Mouse (Mus musculus): Measurements from ENCODE around the gene Tmem178b. TPM values are rescaled to one million over a fixed set of nuclear protein-coding genes. Genes with fewer than 3 reads are reported as not detected.

The Tmem178b gene
- polyA plus RNA-seq, 1 experiment from 2014 or later, result 0.14 TPM

DNA sequence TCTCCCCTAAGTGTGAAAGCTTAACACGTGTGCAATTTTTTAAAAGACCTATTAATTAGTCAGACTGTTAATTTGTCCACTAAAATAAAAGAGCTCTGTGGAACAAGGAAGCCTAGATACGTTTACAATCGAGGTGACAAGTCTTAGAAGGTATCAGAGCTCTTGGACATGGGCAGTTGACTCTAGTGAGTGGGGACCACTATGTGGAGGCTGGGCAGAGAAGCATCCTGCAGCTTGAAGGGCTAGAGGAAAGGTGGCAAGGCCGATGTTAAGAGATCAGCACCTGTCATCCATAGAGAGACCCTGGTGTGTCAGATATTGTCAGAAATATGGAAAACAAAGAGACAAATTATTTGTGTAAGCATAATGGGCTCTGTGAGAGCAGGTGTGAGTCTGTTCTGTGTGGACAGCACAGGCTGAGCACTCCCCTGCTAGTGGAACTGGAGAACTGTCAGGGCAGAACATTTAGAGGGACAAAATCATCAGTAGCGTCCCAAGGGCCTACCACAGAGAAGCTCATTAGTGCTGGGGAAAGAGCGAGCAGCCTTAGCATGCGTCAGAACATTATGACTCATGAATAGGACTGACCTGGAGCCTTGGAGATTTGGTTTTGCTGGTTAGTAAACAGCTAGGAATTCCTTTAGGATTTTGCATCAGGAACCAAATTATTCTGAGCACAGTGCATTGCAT, 264.9 kb downstream of the Tmem178b start:
- Histone ChIP-seq H3K9me3 (ENCODE audit: control insufficient read depth, low read length) (no peaks in the 10 kb centered on the region), H3K4me2 (ENCODE audit: low read depth, low read length) (no peak overlapping the region), H3K4me1 (replicated peaks; ENCODE audit: control insufficient read depth, insufficient read depth, low read length) (peaks cover 3% of the 10 kb centered on the region; the same call in 1 of the 2 replicates), H3K27ac (ENCODE audit: low read length) (no peak overlapping the region), H3K36me3 (ENCODE audit: control insufficient read depth, insufficient read depth, low read length) (no peaks in the 10 kb centered on the region), H3K27me3 (ENCODE audit: control insufficient read depth, insufficient read depth, low read depth, low read length) (no peaks in the 10 kb centered on the region), H3K4me3 (ENCODE audit: low read length) (no peak overlapping the region), H3K9ac (ENCODE audit: low read length) (no peak overlapping the region)
- 79% methylated on average over 7 of the region's 7 CpGs for WGBS
- ATAC-seq (ENCODE audit: low read depth), result no peak

DNA sequence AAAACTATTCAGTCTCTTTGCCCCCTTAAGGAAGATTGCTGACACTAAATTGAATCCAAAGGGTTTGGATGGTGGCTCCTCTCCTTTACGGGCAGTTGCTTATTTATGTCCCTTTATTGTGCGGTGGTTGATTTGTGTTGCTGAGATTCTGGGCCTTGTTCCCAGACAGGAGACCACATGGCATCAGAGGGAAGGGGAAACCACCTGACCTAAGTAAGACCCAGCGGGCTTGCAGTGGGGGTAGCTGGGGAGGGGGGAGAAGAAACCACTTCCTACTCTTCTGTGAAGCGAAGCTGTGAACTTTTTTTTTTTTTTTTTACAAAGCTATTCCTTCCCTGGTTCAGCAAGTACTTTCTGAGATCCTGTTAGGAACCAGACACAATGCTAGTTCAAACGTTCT, 269.5 kb downstream of the Tmem178b start:
- WGBS, result 28% methylated on average over 5 of the region's 5 CpGs
- Histone ChIP-seq H3K36me3 (ENCODE audit: control insufficient read depth, insufficient read depth, low read length) (no peaks in the 10 kb centered on the region), H3K4me3 (ENCODE audit: low read length) (no peak overlapping the region), H3K9ac (ENCODE audit: low read length) (no peak overlapping the region), H3K27me3 (ENCODE audit: control insufficient read depth, insufficient read depth, low read depth, low read length) (no peaks in the 10 kb centered on the region), H3K4me2 (ENCODE audit: low read depth, low read length) (no peak overlapping the region), H3K9me3 (ENCODE audit: control insufficient read depth, low read length) (no peaks in the 10 kb centered on the region), H3K4me1 (replicated peaks; ENCODE audit: control insufficient read depth, insufficient read depth, low read length) (no peaks in the 10 kb centered on the region), H3K27ac (ENCODE audit: low read length) (no peak overlapping the region)
- no peak for ATAC-seq (ENCODE audit: low read depth)

DNA sequence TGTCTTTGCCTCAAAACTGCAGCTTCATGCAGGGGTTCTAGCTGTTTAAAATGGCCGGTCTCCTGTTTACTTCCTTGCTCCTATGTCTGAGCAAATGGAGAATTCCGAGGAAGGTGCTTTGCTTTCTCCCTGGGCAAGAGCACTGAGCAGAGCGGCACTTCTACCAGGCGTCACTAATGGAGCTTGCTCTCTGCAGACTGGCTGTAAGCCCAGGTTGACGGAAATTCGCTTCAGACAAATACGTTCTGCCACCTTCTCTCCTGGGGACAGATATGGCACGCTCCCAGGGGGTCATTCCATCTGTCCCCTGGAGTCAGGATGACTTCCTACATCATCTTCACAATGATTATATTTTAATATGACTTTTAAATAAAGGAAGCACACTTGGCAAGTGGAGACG, 271.3 kb downstream of the Tmem178b start:
- 54% methylated on average over 9 of the region's 9 CpGs for WGBS
- H3K27ac ChIP-seq (ENCODE audit: low read length), result no peak overlapping the region
- no peaks in the 10 kb centered on the region for H3K9me3 ChIP-seq (ENCODE audit: control insufficient read depth, low read length)
- H3K36me3 ChIP-seq (ENCODE audit: control insufficient read depth, insufficient read depth, low read length), result no peaks in the 10 kb centered on the region
- H3K4me1 ChIP-seq (replicated peaks; ENCODE audit: control insufficient read depth, insufficient read depth, low read length), result no peaks in the 10 kb centered on the region
- no peaks in the 10 kb centered on the region for H3K27me3 ChIP-seq (ENCODE audit: control insufficient read depth, insufficient read depth, low read depth, low read length)
- H3K4me2 ChIP-seq (ENCODE audit: low read depth, low read length), result no peak overlapping the region
- no peak for ATAC-seq (ENCODE audit: low read depth)
- H3K4me3 ChIP-seq (ENCODE audit: low read length), result no peak overlapping the region
- H3K9ac ChIP-seq (ENCODE audit: low read length), result no peak overlapping the region

DNA sequence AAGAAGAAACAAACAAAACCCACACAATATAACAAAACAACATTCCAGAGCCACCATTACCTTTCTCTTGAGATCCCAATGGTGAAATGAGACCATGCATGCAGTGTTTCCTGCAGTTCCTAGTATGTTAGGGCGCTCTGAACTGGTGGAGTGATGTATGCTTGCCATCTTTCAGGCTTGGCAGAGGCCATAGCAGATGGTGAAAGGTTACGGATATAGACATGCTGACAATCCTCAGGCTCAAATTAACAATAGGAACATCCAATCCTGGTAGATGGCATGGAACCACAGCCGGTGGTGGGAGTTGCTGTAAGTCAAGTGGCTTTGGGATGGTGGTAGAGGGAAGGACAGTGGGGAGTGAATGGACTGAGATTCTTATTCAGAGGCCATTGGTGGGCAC, 272.5 kb downstream of the Tmem178b start:
- H3K27ac ChIP-seq (ENCODE audit: low read length), result no peak overlapping the region
- ATAC-seq (ENCODE audit: low read depth), result no peak
- H3K9me3 ChIP-seq (ENCODE audit: control insufficient read depth, low read length), result no peaks in the 10 kb centered on the region
- 97% methylated on average over 3 of the region's 3 CpGs for WGBS
- no peaks in the 10 kb centered on the region for H3K27me3 ChIP-seq (ENCODE audit: control insufficient read depth, insufficient read depth, low read depth, low read length)
- no peak overlapping the region for H3K9ac ChIP-seq (ENCODE audit: low read length)
- H3K4me3 ChIP-seq (ENCODE audit: low read length), result no peak overlapping the region
- H3K4me2 ChIP-seq (ENCODE audit: low read depth, low read length), result no peak overlapping the region
- H3K36me3 ChIP-seq (ENCODE audit: control insufficient read depth, insufficient read depth, low read length), result no peaks in the 10 kb centered on the region
- H3K4me1 ChIP-seq (replicated peaks; ENCODE audit: control insufficient read depth, insufficient read depth, low read length), result no peaks in the 10 kb centered on the region

DNA sequence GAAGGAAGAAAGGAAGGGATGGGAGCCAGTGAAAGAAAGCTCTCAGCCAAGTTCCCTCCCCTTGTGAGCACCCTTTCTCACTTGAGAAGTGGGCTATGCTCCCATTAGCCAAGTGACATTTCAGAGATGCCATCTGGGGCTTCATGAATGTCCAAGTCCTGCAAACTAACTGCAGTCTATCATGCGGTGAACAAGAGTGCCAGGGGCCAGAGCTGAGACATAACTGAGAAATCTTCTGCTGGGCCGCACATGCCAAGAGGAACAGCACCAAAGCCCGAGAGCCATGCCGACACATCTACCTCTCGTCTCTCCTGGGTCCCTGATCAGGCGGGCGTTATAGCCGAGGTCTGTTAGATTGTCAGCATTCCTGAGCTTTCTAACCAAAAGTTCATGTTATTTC, 279.2 kb downstream of the Tmem178b start:
- WGBS, result 88% methylated on average over 8 of the region's 8 CpGs

DNA sequence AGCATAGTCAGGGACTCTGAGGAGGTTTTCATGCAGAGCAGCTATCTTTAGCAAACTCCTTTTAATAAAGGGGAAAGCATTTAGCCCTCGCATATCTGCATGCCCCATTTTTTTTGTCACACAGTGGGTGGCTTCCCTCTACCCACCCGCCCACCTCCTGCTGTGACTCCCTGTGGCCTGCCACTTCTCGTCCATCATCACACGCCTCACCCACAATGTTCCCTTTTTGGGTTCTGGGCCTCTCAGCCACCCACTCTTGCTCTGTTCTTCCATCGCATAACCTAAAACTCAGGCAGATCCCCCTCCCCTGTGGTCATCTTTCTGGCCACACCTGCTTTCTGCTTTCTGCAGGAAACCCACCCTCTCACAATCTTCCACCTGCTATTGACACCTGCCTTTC, 288.3 kb downstream of the Tmem178b start:
- no peak for ATAC-seq (ENCODE audit: low read depth)
- H3K36me3 ChIP-seq (ENCODE audit: control insufficient read depth, insufficient read depth, low read length), result no peaks in the 10 kb centered on the region
- H3K9ac ChIP-seq (ENCODE audit: low read length), result no peak overlapping the region
- H3K9me3 ChIP-seq (ENCODE audit: control insufficient read depth, low read length), result no peaks in the 10 kb centered on the region
- H3K27ac ChIP-seq (ENCODE audit: low read length), result no peak overlapping the region
- no peak overlapping the region for H3K4me2 ChIP-seq (ENCODE audit: low read depth, low read length)
- H3K4me3 ChIP-seq (ENCODE audit: low read length), result no peak overlapping the region
- H3K27me3 ChIP-seq (ENCODE audit: control insufficient read depth, insufficient read depth, low read depth, low read length), result no peaks in the 10 kb centered on the region
- WGBS, result 64% methylated on average over 5 of the region's 5 CpGs
- no peaks in the 10 kb centered on the region for H3K4me1 ChIP-seq (replicated peaks; ENCODE audit: control insufficient read depth, insufficient read depth, low read length)

More for the DNA sequence above, 279.2 kb downstream of the Tmem178b start:
- Histone ChIP-seq H3K36me3 (ENCODE audit: control insufficient read depth, insufficient read depth, low read length) (no peaks in the 10 kb centered on the region), H3K9ac (ENCODE audit: low read length) (no peak overlapping the region), H3K4me2 (ENCODE audit: low read depth, low read length) (no peak overlapping the region), H3K27me3 (ENCODE audit: control insufficient read depth, insufficient read depth, low read depth, low read length) (no peaks in the 10 kb centered on the region), H3K4me1 (replicated peaks; ENCODE audit: control insufficient read depth, insufficient read depth, low read length) (no peaks in the 10 kb centered on the region), H3K9me3 (ENCODE audit: control insufficient read depth, low read length) (no peaks in the 10 kb centered on the region), H3K4me3 (ENCODE audit: low read length) (no peak overlapping the region), H3K27ac (ENCODE audit: low read length) (no peak overlapping the region)
- no peak for ATAC-seq (ENCODE audit: low read depth)

DNA sequence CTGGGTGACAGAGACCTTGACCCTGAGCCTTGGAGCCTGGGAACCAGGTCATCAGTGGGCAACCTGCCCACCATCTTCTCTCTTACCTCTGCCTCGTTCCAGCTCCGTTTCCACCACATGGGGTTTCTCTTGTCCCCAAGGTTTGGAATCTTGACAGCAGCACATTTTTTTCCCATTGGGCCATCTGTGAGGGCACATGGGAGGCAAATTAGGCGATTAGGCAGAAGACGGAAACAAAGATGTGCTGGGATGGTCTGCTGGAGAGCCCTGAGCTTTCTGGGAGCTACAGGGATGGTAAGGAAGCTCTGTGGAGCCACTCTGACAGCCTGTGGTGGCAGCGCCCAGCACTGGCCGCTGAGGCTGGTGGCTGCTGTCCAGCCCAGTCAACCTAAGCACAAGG, 300.5 kb downstream of the Tmem178b start:
- Histone ChIP-seq H3K9ac (ENCODE audit: low read length) (no peak overlapping the region), H3K36me3 (ENCODE audit: control insufficient read depth, insufficient read depth, low read length) (no peaks in the 10 kb centered on the region), H3K4me3 (ENCODE audit: low read length) (no peak overlapping the region), H3K27ac (ENCODE audit: low read length) (no peak overlapping the region), H3K9me3 (ENCODE audit: control insufficient read depth, low read length) (no peaks in the 10 kb centered on the region), H3K4me2 (ENCODE audit: low read depth, low read length) (no peak overlapping the region), H3K27me3 (ENCODE audit: control insufficient read depth, insufficient read depth, low read depth, low read length) (no peaks in the 10 kb centered on the region), H3K4me1 (replicated peaks; ENCODE audit: control insufficient read depth, insufficient read depth, low read length) (no peaks in the 10 kb centered on the region)
- WGBS, result 71% methylated on average over 6 of the region's 6 CpGs
- ATAC-seq (ENCODE audit: low read depth), result no peak

DNA sequence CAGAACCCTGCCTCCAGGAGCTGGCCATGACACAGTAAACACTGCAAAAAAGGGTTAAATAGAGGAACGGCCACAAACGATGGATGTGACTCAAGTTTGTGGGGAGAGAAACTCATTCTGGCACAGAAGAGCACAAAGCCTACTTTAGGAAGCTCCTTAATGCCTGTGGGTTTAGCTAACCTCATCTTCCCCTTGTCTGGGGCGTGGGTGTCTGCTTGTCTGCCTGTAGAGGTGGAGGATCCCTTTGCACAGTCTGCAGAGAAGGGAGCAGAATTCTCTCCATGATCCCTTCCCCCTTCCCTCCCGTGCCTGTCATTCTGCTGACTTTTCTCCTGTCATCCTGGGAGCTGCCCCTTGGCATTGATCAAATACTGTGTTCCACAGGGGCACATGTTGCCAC, 304.8 kb downstream of the Tmem178b start:
- Histone ChIP-seq H3K4me3 (ENCODE audit: low read length) (no peak overlapping the region), H3K9me3 (ENCODE audit: control insufficient read depth, low read length) (no peaks in the 10 kb centered on the region), H3K36me3 (ENCODE audit: control insufficient read depth, insufficient read depth, low read length) (no peaks in the 10 kb centered on the region), H3K4me2 (ENCODE audit: low read depth, low read length) (no peak overlapping the region), H3K4me1 (replicated peaks; ENCODE audit: control insufficient read depth, insufficient read depth, low read length) (no peaks in the 10 kb centered on the region), H3K27me3 (ENCODE audit: control insufficient read depth, insufficient read depth, low read depth, low read length) (no peaks in the 10 kb centered on the region), H3K9ac (ENCODE audit: low read length) (no peak overlapping the region), H3K27ac (ENCODE audit: low read length) (no peak overlapping the region)
- ATAC-seq (ENCODE audit: low read depth), result no peak
- WGBS, result 33% methylated on average over 4 of the region's 4 CpGs

DNA sequence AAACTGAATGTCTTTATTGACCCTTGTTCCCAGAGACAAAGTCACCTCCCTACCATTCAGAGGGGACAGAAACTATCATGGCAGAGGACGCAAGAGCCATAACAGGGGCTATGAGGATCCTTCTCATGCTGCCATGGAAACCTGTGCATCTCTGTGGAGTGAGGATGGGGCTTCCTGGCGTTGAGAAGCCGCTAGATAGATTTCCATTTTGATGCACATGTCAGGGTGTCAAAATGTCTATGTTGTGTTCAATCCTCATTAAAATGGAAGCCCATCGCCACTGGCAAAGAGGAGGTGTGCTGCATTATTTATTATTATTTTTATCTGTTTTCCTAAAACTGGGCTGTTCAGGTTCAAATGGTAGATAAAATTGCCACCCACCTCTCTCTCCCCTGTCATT, 307.5 kb downstream of the Tmem178b start:
- Histone ChIP-seq H3K9ac (ENCODE audit: low read length) (no peak overlapping the region), H3K36me3 (ENCODE audit: control insufficient read depth, insufficient read depth, low read length) (no peaks in the 10 kb centered on the region), H3K27ac (ENCODE audit: low read length) (no peak overlapping the region), H3K4me3 (ENCODE audit: low read length) (no peak overlapping the region), H3K27me3 (ENCODE audit: control insufficient read depth, insufficient read depth, low read depth, low read length) (no peaks in the 10 kb centered on the region), H3K9me3 (ENCODE audit: control insufficient read depth, low read length) (no peaks in the 10 kb centered on the region), H3K4me1 (replicated peaks; ENCODE audit: control insufficient read depth, insufficient read depth, low read length) (no peaks in the 10 kb centered on the region), H3K4me2 (ENCODE audit: low read depth, low read length) (no peak overlapping the region)
- 87% methylated on average over 4 of the region's 4 CpGs for WGBS
- ATAC-seq (ENCODE audit: low read depth), result no peak

DNA sequence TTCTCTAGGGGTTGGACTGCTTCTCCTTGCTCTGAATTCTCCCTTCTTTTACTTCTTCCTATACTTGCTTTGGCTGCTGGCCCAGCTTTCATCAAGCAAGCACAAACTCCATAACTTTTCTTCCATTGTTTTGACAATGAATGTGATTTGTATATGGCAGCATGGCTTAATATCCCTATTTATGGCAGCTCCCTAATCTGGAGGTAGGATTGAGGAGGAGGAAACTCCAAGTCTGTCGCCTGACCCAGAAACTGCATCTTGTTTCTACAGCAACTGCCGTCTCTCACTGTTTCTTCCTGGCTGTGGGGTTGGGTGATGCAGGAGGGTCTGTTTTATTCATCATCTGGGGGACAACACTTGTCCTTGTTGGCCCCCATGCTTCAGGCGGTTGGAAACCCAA, 327.6 kb downstream of the Tmem178b start:
- Histone ChIP-seq H3K4me3 (ENCODE audit: low read length) (no peak overlapping the region), H3K4me1 (replicated peaks; ENCODE audit: control insufficient read depth, insufficient read depth, low read length) (no peaks in the 10 kb centered on the region), H3K36me3 (ENCODE audit: control insufficient read depth, insufficient read depth, low read length) (no peaks in the 10 kb centered on the region), H3K9me3 (ENCODE audit: control insufficient read depth, low read length) (no peaks in the 10 kb centered on the region), H3K4me2 (ENCODE audit: low read depth, low read length) (no peak overlapping the region), H3K9ac (ENCODE audit: low read length) (no peak overlapping the region), H3K27ac (ENCODE audit: low read length) (no peak overlapping the region), H3K27me3 (ENCODE audit: control insufficient read depth, insufficient read depth, low read depth, low read length) (no peaks in the 10 kb centered on the region)
- no peak for ATAC-seq (ENCODE audit: low read depth)
- 51% methylated on average over 3 of the region's 3 CpGs for WGBS
